Mouse (Mus musculus) stomach, postnatal 0 days (tissue): ENCODE measurements around the gene Arpin.

ENCODE experiments used
- CTCF ChIP-seq: IDR thresholded peaks from 2 replicates; pipeline ENCODE4 v1.5.1; 2016; ENCODE audit warnings: antibody characterized with exemption, low read depth, mild to moderate bottlenecking, moderate library complexity
- EP300 ChIP-seq: optimal IDR thresholded peaks from 2 replicates; pipeline ENCODE3; 2016; ENCODE audit warnings: antibody characterized with exemption

DNA sequence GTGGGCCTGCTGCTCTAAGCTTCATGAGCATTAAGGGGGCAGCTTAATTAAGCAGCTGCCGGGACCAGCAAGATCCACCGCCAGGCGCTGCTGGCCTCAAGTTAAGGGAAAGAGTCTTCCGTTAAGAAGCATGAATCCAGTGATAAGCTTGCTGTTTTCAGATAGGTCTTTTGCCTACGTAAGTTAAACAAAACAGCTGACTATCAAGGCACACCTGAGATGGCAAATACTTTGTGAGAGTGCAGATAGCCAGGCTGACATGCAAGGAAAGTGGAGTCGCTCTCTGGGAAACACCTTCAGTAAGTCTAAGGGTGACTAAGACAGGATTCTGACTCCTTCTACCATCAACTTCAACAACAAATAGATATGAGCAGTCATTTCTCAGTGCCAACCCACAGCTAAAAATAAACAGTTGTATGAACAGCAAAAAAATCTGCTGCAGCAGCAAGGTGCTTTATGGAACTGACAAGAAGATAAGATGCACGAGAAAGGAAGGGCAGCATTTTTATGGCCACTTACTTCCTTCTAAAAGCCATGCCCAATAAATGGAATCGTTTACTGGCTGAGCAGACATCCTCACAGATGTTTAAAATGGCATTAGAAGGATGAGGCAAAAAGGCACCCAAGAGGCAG lies 31.9 kb downstream of the Arpin start:
- no peak for TF ChIP-seq CTCF
- TF ChIP-seq EP300, result no peak
